In the genomic region with DNA sequence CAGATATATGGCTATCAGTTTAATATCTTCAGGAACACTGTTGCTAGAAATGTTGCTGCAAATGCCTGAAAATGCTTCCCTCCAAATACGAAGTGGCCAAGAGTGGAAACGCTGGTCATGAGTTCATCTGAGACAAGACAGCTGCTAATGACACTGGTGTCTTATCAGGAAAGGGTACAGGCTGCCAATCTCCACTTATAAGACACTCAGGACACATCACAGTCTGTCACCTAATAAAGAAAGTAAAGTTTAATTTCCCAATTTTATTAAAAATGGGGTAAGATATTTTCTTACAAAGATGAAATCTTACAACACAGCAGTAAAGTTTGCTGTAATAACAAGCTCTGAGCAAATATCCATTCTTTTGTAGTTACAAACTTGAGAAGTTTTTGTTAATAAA, we compare ENCODE assay signal across 30 mouse cellular contexts.
"Had no signal": no experiment of that assay in that cellular context is flagged by ENCODE, and none has a peak within 500 bp of the region (broad histone marks: within the 10 kb centered on the region; RNA-seq: fewer than 3 reads in every experiment).

No protein-coding gene starts in this region.

- H3K27me3 ChIP-seq: limb, embryonic 15.5 days; liver, embryonic 13.5 days; lung, embryonic 15.5 days; midbrain, embryonic 12.5 days; midbrain, embryonic 15.5 days had no signal

- DNase-seq: left cerebral cortex, postnatal 4 days; liver; liver, embryonic 13.5 days; liver, postnatal 0 days; lung, adult 18-20 months; lung, adult 2 months; lung, embryonic 14.5 days; lung, postnatal 10 days; lung, postnatal 36 days; lung, postnatal 4 days; midbrain, embryonic 14.5 days had no signal

- H3K4me2 ChIP-seq: limb, embryonic 12.5 days; limb, embryonic 13.5 days; limb, embryonic 15.5 days; liver, embryonic 11.5 days; liver, embryonic 12.5 days; liver, embryonic 13.5 days; liver, embryonic 15.5 days; lung, embryonic 14.5 days; lung, embryonic 15.5 days; midbrain, embryonic 11.5 days; midbrain, embryonic 12.5 days; midbrain, embryonic 13.5 days; midbrain, embryonic 15.5 days had no signal

- H3K9ac ChIP-seq: limb, embryonic 12.5 days; limb, embryonic 13.5 days; limb, embryonic 15.5 days; liver, embryonic 12.5 days; liver, embryonic 13.5 days; liver, embryonic 14.5 days; liver, embryonic 15.5 days; liver, postnatal 0 days; lung, embryonic 14.5 days; lung, embryonic 15.5 days; midbrain, embryonic 12.5 days; midbrain, embryonic 13.5 days; midbrain, embryonic 15.5 days had no signal

- H3K36me3 ChIP-seq: limb, embryonic 10.5 days; limb, embryonic 12.5 days; limb, embryonic 13.5 days; limb, embryonic 15.5 days; liver, embryonic 12.5 days; liver, embryonic 13.5 days; liver, embryonic 15.5 days; lung, embryonic 15.5 days; midbrain, embryonic 10.5 days; midbrain, embryonic 12.5 days; midbrain, embryonic 13.5 days; midbrain, embryonic 15.5 days had no signal

- H3K4me3 ChIP-seq: left cerebral cortex, adult 2 months; limb, embryonic 10.5 days; limb, embryonic 12.5 days; limb, embryonic 13.5 days; limb, embryonic 15.5 days; liver, embryonic 12.5 days; liver, embryonic 13.5 days; liver, embryonic 15.5 days; lung, embryonic 15.5 days; megakaryocyte, embryonic 14.5 days; midbrain, embryonic 10.5 days; midbrain, embryonic 12.5 days; midbrain, embryonic 13.5 days; midbrain, embryonic 15.5 days; myocyte had no signal

- H3K27ac ChIP-seq: left cerebral cortex, adult 2 months; limb, embryonic 10.5 days; limb, embryonic 12.5 days; limb, embryonic 13.5 days; limb, embryonic 15.5 days; liver, embryonic 12.5 days; liver, embryonic 13.5 days; liver, embryonic 14.5 days; liver, embryonic 15.5 days; lung, embryonic 15.5 days; macrophage; midbrain, embryonic 10.5 days; midbrain, embryonic 12.5 days; midbrain, embryonic 13.5 days; midbrain, embryonic 15.5 days had no signal

- H3K9me3 ChIP-seq: limb, embryonic 10.5 days; limb, embryonic 12.5 days; limb, embryonic 15.5 days; liver, embryonic 12.5 days; liver, embryonic 13.5 days; liver, embryonic 15.5 days; lung, embryonic 15.5 days; midbrain, embryonic 10.5 days; midbrain, embryonic 12.5 days; midbrain, embryonic 13.5 days; midbrain, embryonic 15.5 days had no signal

- ATAC-seq: liver, embryonic 12.5 days; liver, postnatal 0 days; midbrain, embryonic 13.5 days; midbrain, embryonic 15.5 days; midbrain, embryonic 16.5 days had no signal

- H3K4me1 ChIP-seq: limb, embryonic 12.5 days; limb, embryonic 15.5 days; liver, embryonic 13.5 days; midbrain, embryonic 15.5 days had no signal
